Mouse (Mus musculus): ENCODE measurements around the gene Wasf1.

DNA sequence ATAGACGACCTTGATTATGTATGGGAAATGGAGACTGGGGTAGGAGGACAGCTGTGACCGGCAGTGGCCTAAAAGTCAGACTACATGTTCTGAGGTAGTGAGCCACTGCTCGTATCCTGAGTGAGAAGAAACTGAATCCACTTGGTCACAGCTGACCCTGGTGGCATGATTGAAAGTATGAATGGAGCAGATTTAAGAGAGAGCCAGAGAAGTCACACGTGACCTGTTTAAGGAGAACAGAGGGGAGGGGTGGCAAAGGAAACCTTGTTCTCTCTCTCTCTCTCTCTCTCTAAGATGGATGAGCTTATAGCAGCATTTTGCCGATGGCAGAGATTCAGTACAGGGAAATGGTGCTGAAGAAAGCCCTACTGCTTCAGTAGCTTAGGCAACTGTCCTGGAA lies 13.4 kb downstream of the Wasf1 start:
- TF ChIP-seq CTCF (IDR thresholded peaks at IDR 0.05; ENCODE audit: low read depth) (no peak), EP300 (optimal IDR thresholded peaks at IDR 0.05) (no peak)
